Mouse (Mus musculus) neutrophil, adult 5-6 weeks (primary cell): ENCODE data around the gene Tmem14c. TPM values are rescaled to one million over a fixed set of nuclear protein-coding genes. Genes with fewer than 3 reads are reported as not detected.

ENCODE experiments used
- total RNA-seq: library from RNA; stranded (forward); fragments of 200-1000 nt; gene quantifications from 2 replicates; pipeline ENCODE4 v1.2.3, GENCODE M21; 2017

The Tmem14c gene
- total RNA-seq, 1 experiment from 2014 or later: 99.3 TPM

Other genes starting within 250 kb of the Tmem14c start
- gene Gcnt2, start 156.5 kb upstream of the Tmem14c start, total RNA-seq: 329 and 353 TPM in 2 replicates
- 86.9 and 89.3 TPM in 2 replicates for gene Pak1ip1, start 15.3 kb upstream of the Tmem14c start, total RNA-seq
- gene Mak, start 63.4 kb downstream of the Tmem14c start, total RNA-seq: 0.25 TPM in 1 of 2 replicates, not detected in the other
- 0.37 TPM in 1 of 2 replicates, not detected in the other for gene Gcm2, start 94.7 kb downstream of the Tmem14c start, total RNA-seq
- gene Sycp2l, start 98.0 kb downstream of the Tmem14c start, total RNA-seq: not detected in 2 replicates
- gene Elovl2, start 204.1 kb downstream of the Tmem14c start, total RNA-seq: not detected in 2 replicates
- gene Smim13, start 233.6 kb downstream of the Tmem14c start, total RNA-seq: 5.4 and 6.3 TPM in 2 replicates